Comparison of ENCODE assay signal across 9 mouse cellular contexts in the genomic region with DNA sequence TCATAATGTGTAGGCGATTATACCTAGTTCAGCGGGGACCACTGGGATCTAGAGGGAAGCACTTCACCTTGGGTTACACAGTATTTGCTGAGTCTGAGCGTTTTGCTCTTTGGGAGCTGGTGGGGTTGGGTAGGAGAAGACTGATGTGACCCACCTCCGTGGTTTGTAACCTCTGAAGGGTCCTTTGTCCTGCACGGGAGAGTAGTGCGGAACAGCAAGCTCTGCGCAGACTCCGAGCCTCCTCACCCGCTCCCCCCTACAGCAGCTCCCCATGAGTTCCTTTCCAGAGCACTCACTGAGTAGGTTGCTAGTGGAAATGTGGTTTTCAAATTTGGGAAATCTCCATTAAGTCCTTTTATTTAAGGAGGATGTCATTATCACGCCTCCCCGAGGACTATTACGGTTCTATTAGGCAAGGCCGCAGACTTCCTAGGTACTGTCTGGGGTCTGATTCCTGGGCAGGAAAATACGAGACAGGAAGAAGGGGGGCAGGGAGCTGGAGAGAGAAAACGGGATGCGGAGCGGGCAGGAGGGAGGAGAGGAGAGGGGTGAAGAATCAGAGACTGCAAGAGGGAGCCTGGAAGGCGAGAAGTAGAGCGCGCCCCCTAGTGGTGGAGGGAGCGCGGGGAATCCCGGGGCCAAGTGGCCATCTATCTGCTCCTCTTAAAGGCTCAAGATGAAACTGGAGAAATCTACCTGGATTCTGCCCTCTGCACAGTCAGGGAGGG. TPM values are rescaled to one million over a fixed set of nuclear protein-coding genes. Genes with fewer than 3 reads are reported as not detected.
DNase-seq lines count a peak whose midpoint lies in the region; ATAC-seq and TF ChIP-seq lines count a peak whose summit lies in the region.
"Had no signal": no experiment of that assay in that cellular context is flagged by ENCODE, and none has a peak within 500 bp of the region (broad histone marks: within the 10 kb centered on the region; RNA-seq: fewer than 3 reads in every experiment).

No protein-coding gene starts in this region.

- 9% methylated on average over 23 of the region's 23 CpGs for WGBS in forebrain, embryonic 14.5 days
- 30% methylated on average over 23 of the region's 23 CpGs for WGBS in lung, adult 2 months

- H3K4me2 ChIP-seq in forebrain, embryonic 14.5 days (ENCODE audit: low read length), result peak overlapping the region; percentile 48
- H3K4me2 ChIP-seq: liver, embryonic 15.5 days had no signal

- peak overlapping the region; percentile 41 for H3K9ac ChIP-seq in forebrain, embryonic 14.5 days (ENCODE audit: low read length)
- H3K9ac ChIP-seq: liver, embryonic 15.5 days had no signal

- 0 out of 2 replicates have a peak, but pooled peaks cover 3% of the 10 kb centered on the region for H3K9me3 ChIP-seq in forebrain, embryonic 14.5 days (replicated peaks; ENCODE audit: control insufficient read depth, low read length)
- H3K9me3 ChIP-seq: liver, embryonic 15.5 days had no signal

- intact Hi-C loops in heart, postnatal 14 days (cut with DNase I), result loop anchor here (5.0 kb wide), 1 partner anchor 153 kb away; a partner anchor contains a TSS

- TF ChIP-seq CTCF in lung, adult 2 months (IDR thresholded peaks at IDR 0.05; ENCODE audit: insufficient read depth, low read length), result peak; percentile 68

- no peak overlapping the region for H3K27ac ChIP-seq in forebrain, embryonic 14.5 days (ENCODE audit: low read depth, low read length)
- H3K27ac ChIP-seq: liver, embryonic 15.5 days had no signal

- peak overlapping the region; percentile 13; the same call in 1 of the 2 replicates for H3K4me3 ChIP-seq in forebrain, embryonic 14.5 days (ENCODE audit: low read depth, low read length)
- no peak overlapping the region for H3K4me3 ChIP-seq in lung, adult 2 months (replicated peaks; ENCODE audit: extremely low read depth, low read depth, low read length)
- H3K4me3 ChIP-seq: liver, embryonic 15.5 days had no signal

- H3K36me3 ChIP-seq in forebrain, embryonic 14.5 days (ENCODE audit: control insufficient read depth, insufficient read depth, low read length), result no peaks in the 10 kb centered on the region
- H3K36me3 ChIP-seq: liver, embryonic 15.5 days had no signal

- DNase-seq in ES-CJ7 (ENCODE audit: low read depth, low spot score), result peak; percentile 88
- peak; percentile 76 for DNase-seq in forebrain, embryonic 14.5 days (ENCODE audit: low spot score)
- peak; percentile 88 to 92 for DNase-seq in heart, postnatal 14 days
- DNase-seq in layer of hippocampus, adult 11-12 months (ENCODE audit: low spot score), result peak; percentile 69
- DNase-seq in lung, adult 2 months, result peak; percentile 77
- peak; percentile 73 for DNase-seq in ovary, postnatal 36 days (ENCODE audit: low spot score)
- DNase-seq in thymus, postnatal 14 days, result peak; percentile 70

- peaks cover 3% of the 10 kb centered on the region; the same call in 1 of the 2 replicates for H3K4me1 ChIP-seq in forebrain, embryonic 14.5 days (ENCODE audit: control insufficient read depth, insufficient read depth, low read length)
- no peaks in the 10 kb centered on the region for H3K4me1 ChIP-seq in lung, adult 2 months (ENCODE audit: control insufficient read depth, insufficient read depth, low read length)
- H3K4me1 ChIP-seq: liver, embryonic 15.5 days had no signal

- peak; percentile 56; the same call in 1 of the 2 replicates for ATAC-seq in cerebellum, adult (ENCODE audit: insufficient number of reproducible peaks, low FRiP score, low TSS enrichment)
- ATAC-seq in forebrain, embryonic 14.5 days, result peak; percentile 61; the same call in 1 of the 2 replicates

- 0 out of 2 replicates have a peak, but pooled peaks cover 3% of the 10 kb centered on the region for H3K27me3 ChIP-seq in forebrain, embryonic 14.5 days (replicated peaks; ENCODE audit: control insufficient read depth, insufficient read depth, low read length)

- TF ChIP-seq POLR2A in lung, adult 2 months (IDR thresholded peaks at IDR 0.05; ENCODE audit: borderline replicate concordance, extremely low read depth, low read depth, low read length), result no peak

RNA-seq across cellular contexts. Expression of a gene that starts 29.4 kb away (rescaled TPM):
- polyA plus RNA-seq in forebrain, embryonic 14.5 days (2014; fragmentation: Nextera tagmentation; extraction: Ambion mirVana), result 3.5 and 4.5 TPM in 2 replicates
- total RNA-seq in heart, postnatal 14 days (2021), result 1 to 10 TPM; 1.0 to 1.3 TPM
- 0.60 and 0.95 TPM in 2 replicates for polyA plus RNA-seq in lung, adult 2 months (2012; rRNA removed)
